Mouse (Mus musculus): Measurements from ENCODE around the gene Kcnh4. TPM values are rescaled to one million over a fixed set of nuclear protein-coding genes. Genes with fewer than 3 reads are reported as not detected.
A peak's percentile ranks its signal among the peaks of the same experiment; 100 is the strongest.

The Kcnh4 gene
- total and polyA plus RNA-seq, 2 experiments from 2014 or later: not detected

- Histone ChIP-seq H3K4me3 (ENCODE audit: low read depth, low read length) (no peak overlapping the region), H3K4me2 (ENCODE audit: low read depth, low read length) (no peak overlapping the region), H3K36me3 (replicated peaks; ENCODE audit: control insufficient read depth, insufficient read depth, low read length) (no peaks in the 10 kb centered on the region), H3K4me1 (ENCODE audit: control insufficient read depth, insufficient read depth) (peaks cover 6% of the 10 kb centered on the region), H3K9ac (replicated peaks; ENCODE audit: low read depth, low read length) (no peak overlapping the region), H3K9me3 (replicated peaks; ENCODE audit: control insufficient read depth, low read length) (no peaks in the 10 kb centered on the region), H3K27me3 (ENCODE audit: control insufficient read depth, insufficient read depth, low read length) (peaks cover 19% of the 10 kb centered on the region), H3K27ac (ENCODE audit: low read depth) (no peak overlapping the region)
- TF ChIP-seq CTCF (IDR thresholded peaks at IDR 0.05; ENCODE audit: low read depth) (no peak), EP300 (IDR thresholded peaks at IDR 0.05; ENCODE audit: low read depth) (no peak)
- no peak for DNase-seq (ENCODE audit: low spot score)
- no peak for ATAC-seq (ENCODE audit: insufficient read depth, low read depth)
- WGBS: 21% methylated on average over 5 of the region's 5 CpGs
These were observed 66.6 kb downstream of the Kcnh4 start for GRCm38 (mm10) chr11:100693154-100693553.

DNA sequence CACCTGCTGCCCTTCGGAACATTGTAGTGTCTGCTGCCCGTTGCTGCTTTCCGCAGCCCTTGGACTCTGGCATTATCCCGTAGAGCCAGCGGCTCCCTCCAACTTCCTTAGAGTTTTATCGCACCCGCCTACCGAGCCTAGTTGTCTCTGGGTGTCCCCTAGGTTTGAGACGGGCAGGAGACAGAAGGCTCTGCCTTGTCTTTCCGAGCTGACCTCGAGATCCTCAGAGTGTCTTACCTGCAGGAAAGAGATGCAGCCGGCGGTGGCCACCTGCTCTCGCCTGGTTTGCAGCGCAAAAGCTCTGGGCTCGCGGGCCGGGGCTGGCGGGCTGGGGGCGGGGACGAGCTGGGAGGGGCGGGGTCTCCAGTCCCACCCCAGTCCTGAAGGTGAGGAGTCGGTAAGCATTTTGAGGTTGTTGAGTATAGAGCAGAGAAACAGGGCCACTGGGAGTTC is 67.6 kb downstream of the Kcnh4 start, which contains the start of gene Zfp385c:
Zfp385c (minus strand) TSS at position 292 of the 453 bp plus-strand sequence.
- Histone ChIP-seq H3K4me1 (ENCODE audit: control insufficient read depth, insufficient read depth) (peaks cover 6% of the 10 kb centered on the region), H3K27me3 (ENCODE audit: control insufficient read depth, insufficient read depth, low read length) (peaks cover 19% of the 10 kb centered on the region), H3K36me3 (replicated peaks; ENCODE audit: control insufficient read depth, insufficient read depth, low read length) (no peaks in the 10 kb centered on the region), H3K4me3 (ENCODE audit: low read depth, low read length) (peak within 1 kb of the TSS; percentile 36), H3K27ac (ENCODE audit: low read depth) (no peak within 1 kb of the TSS), H3K4me2 (ENCODE audit: low read depth, low read length) (peak within 1 kb of the TSS; percentile 66), H3K9ac (replicated peaks; ENCODE audit: low read depth, low read length) (0 out of 2 replicates have a peak within 1 kb of the TSS, but pooled peaks have one; percentile 35), H3K9me3 (replicated peaks; ENCODE audit: control insufficient read depth, low read length) (no peaks in the 10 kb centered on the region)
- DNase-seq (ENCODE audit: low spot score) (no peak), ATAC-seq (ENCODE audit: insufficient read depth, low read depth) (no peak)
- WGBS: 1% methylated on average over 21 of the region's 23 CpGs
- no peak for TF ChIP-seq CTCF (IDR thresholded peaks at IDR 0.05; ENCODE audit: low read depth)
- TF ChIP-seq EP300 (IDR thresholded peaks at IDR 0.05; ENCODE audit: low read depth): no peak

DNA sequence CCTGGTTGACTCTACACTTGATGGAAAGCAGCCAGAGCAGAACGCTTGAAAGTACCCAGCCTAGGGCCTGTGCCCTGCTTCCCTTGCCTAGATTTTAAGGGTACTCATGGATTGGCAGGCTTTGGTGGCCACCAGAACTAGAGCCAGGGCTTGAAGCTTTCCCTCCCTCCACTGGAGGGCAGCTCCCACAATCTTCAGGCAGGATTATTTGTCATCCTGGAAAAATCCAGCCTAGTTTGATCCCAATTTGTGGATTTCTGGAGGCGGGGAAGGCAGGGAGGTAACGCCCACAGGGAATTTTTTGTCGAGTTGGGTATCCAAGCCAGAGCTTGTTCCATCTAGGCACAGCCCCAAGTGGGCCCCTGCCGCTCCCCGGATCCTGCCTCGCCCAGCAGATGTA is 69.4 kb downstream of the Kcnh4 start:
- no peak overlapping the region for H3K4me2 ChIP-seq (ENCODE audit: low read depth, low read length)
- H3K9ac ChIP-seq (replicated peaks; ENCODE audit: low read depth, low read length): no peak overlapping the region
- TF ChIP-seq CTCF (IDR thresholded peaks at IDR 0.05; ENCODE audit: low read depth) (no peak), EP300 (IDR thresholded peaks at IDR 0.05; ENCODE audit: low read depth) (no peak)
- H3K27me3 ChIP-seq (ENCODE audit: control insufficient read depth, insufficient read depth, low read length): peaks cover 23% of the 10 kb centered on the region
- no peak overlapping the region for H3K4me3 ChIP-seq (ENCODE audit: low read depth, low read length)
- no peaks in the 10 kb centered on the region for H3K9me3 ChIP-seq (replicated peaks; ENCODE audit: control insufficient read depth, low read length)
- DNase-seq (ENCODE audit: low spot score): no peak
- no peak for ATAC-seq (ENCODE audit: insufficient read depth, low read depth)
- WGBS: 75% methylated on average over 7 of the region's 7 CpGs
- peaks cover 6% of the 10 kb centered on the region for H3K4me1 ChIP-seq (ENCODE audit: control insufficient read depth, insufficient read depth)
- H3K27ac ChIP-seq (ENCODE audit: low read depth): no peak overlapping the region
- no peaks in the 10 kb centered on the region for H3K36me3 ChIP-seq (replicated peaks; ENCODE audit: control insufficient read depth, insufficient read depth, low read length)

Other genes starting within 250 kb of the Kcnh4 start
- gene Acly, start 231.9 kb downstream of the Kcnh4 start, total RNA-seq (2014; rRNA removed; ENCODE audit: low replicate concordance): 68.4 and 75.6 TPM in 2 replicates
- 32.3 and 35.5 TPM in 2 replicates for gene Acly, start 231.9 kb downstream of the Kcnh4 start, polyA plus RNA-seq (2015; fragmentation: Nextera tagmentation; extraction: Ambion mirVana)
- 0.23 and 0.39 TPM in 2 replicates for gene Ttc25, start 214.3 kb downstream of the Kcnh4 start, total RNA-seq (2014; rRNA removed; ENCODE audit: low replicate concordance)
- 0.37 TPM in 2 replicates for gene Ttc25, start 214.3 kb downstream of the Kcnh4 start, polyA plus RNA-seq (2015; fragmentation: Nextera tagmentation; extraction: Ambion mirVana)
- gene Cnp, start 185.0 kb downstream of the Kcnh4 start, total RNA-seq (2014; rRNA removed; ENCODE audit: low replicate concordance): 10.8 and 28.3 TPM in 2 replicates
- 11.5 and 12.4 TPM in 2 replicates for gene Cnp, start 185.0 kb downstream of the Kcnh4 start, polyA plus RNA-seq (2015; fragmentation: Nextera tagmentation; extraction: Ambion mirVana)
- 113 and 134 TPM in 2 replicates for gene Nkiras2, start 140.7 kb downstream of the Kcnh4 start, total RNA-seq (2014; rRNA removed; ENCODE audit: low replicate concordance)
- gene Nkiras2, start 140.7 kb downstream of the Kcnh4 start, polyA plus RNA-seq (2015; fragmentation: Nextera tagmentation; extraction: Ambion mirVana): 77.4 and 79.7 TPM in 2 replicates
- gene Dnajc7, start 139.8 kb downstream of the Kcnh4 start, total RNA-seq (2014; rRNA removed; ENCODE audit: low replicate concordance): 82.2 and 98.5 TPM in 2 replicates
- gene Dnajc7, start 139.8 kb downstream of the Kcnh4 start, polyA plus RNA-seq (2015; fragmentation: Nextera tagmentation; extraction: Ambion mirVana): 163 and 173 TPM in 2 replicates
- not detected in 2 replicates for gene Zfp385c, start 67.5 kb downstream of the Kcnh4 start, total RNA-seq (2014; rRNA removed; ENCODE audit: low replicate concordance)
- 0.25 and 0.40 TPM in 2 replicates for gene Zfp385c, start 67.5 kb downstream of the Kcnh4 start, polyA plus RNA-seq (2015; fragmentation: Nextera tagmentation; extraction: Ambion mirVana)
- gene Dhx58, start 55.7 kb downstream of the Kcnh4 start, total RNA-seq (2014; rRNA removed; ENCODE audit: low replicate concordance): 3.6 and 9.1 TPM in 2 replicates
- 1.3 and 1.4 TPM in 2 replicates for gene Dhx58, start 55.7 kb downstream of the Kcnh4 start, polyA plus RNA-seq (2015; fragmentation: Nextera tagmentation; extraction: Ambion mirVana)
- gene Kat2a, start 47.5 kb downstream of the Kcnh4 start, total RNA-seq (2014; rRNA removed; ENCODE audit: low replicate concordance): 15.2 and 17.6 TPM in 2 replicates
- gene Kat2a, start 47.5 kb downstream of the Kcnh4 start, polyA plus RNA-seq (2015; fragmentation: Nextera tagmentation; extraction: Ambion mirVana): 15.8 and 16.1 TPM in 2 replicates
- not detected in 2 replicates for gene Hspb9, start 46.1 kb downstream of the Kcnh4 start, total RNA-seq (2014; rRNA removed; ENCODE audit: low replicate concordance)
- gene Hspb9, start 46.1 kb downstream of the Kcnh4 start, polyA plus RNA-seq (2015; fragmentation: Nextera tagmentation; extraction: Ambion mirVana): 0.22 TPM in 1 of 2 replicates, not detected in the other
- gene Rab5c, start 21.7 kb downstream of the Kcnh4 start, total RNA-seq (2014; rRNA removed; ENCODE audit: low replicate concordance): 99.1 and 117 TPM in 2 replicates
- gene Rab5c, start 21.7 kb downstream of the Kcnh4 start, polyA plus RNA-seq (2015; fragmentation: Nextera tagmentation; extraction: Ambion mirVana): 11.0 and 12.0 TPM in 2 replicates
- not detected in 2 replicates for gene Hcrt, start 3.0 kb upstream of the Kcnh4 start, total RNA-seq (2014; rRNA removed; ENCODE audit: low replicate concordance)
- gene Hcrt, start 3.0 kb upstream of the Kcnh4 start, polyA plus RNA-seq (2015; fragmentation: Nextera tagmentation; extraction: Ambion mirVana): not detected in 2 replicates
- 8.2 and 13.0 TPM in 2 replicates for gene Ghdc, start 11.0 kb upstream of the Kcnh4 start, total RNA-seq (2014; rRNA removed; ENCODE audit: low replicate concordance)
- gene Ghdc, start 11.0 kb upstream of the Kcnh4 start, polyA plus RNA-seq (2015; fragmentation: Nextera tagmentation; extraction: Ambion mirVana): 6.8 and 7.0 TPM in 2 replicates
- 29.2 and 48.2 TPM in 2 replicates for gene Stat5b, start 90.8 kb upstream of the Kcnh4 start, total RNA-seq (2014; rRNA removed; ENCODE audit: low replicate concordance)
- gene Stat5b, start 90.8 kb upstream of the Kcnh4 start, polyA plus RNA-seq (2015; fragmentation: Nextera tagmentation; extraction: Ambion mirVana): 22.5 and 23.3 TPM in 2 replicates
- gene Stat5a, start 99.4 kb upstream of the Kcnh4 start, total RNA-seq (2014; rRNA removed; ENCODE audit: low replicate concordance): 12.6 and 21.3 TPM in 2 replicates
- 9.6 and 11.7 TPM in 2 replicates for gene Stat5a, start 99.4 kb upstream of the Kcnh4 start, polyA plus RNA-seq (2015; fragmentation: Nextera tagmentation; extraction: Ambion mirVana)
- gene Stat3, start 179.6 kb upstream of the Kcnh4 start, total RNA-seq (2014; rRNA removed; ENCODE audit: low replicate concordance): 105 and 128 TPM in 2 replicates
- gene Stat3, start 179.6 kb upstream of the Kcnh4 start, polyA plus RNA-seq (2015; fragmentation: Nextera tagmentation; extraction: Ambion mirVana): 53.5 and 65.7 TPM in 2 replicates
- gene Cavin1, start 210.9 kb upstream of the Kcnh4 start, total RNA-seq (2014; rRNA removed; ENCODE audit: low replicate concordance): 274 and 305 TPM in 2 replicates
- 401 and 442 TPM in 2 replicates for gene Cavin1, start 210.9 kb upstream of the Kcnh4 start, polyA plus RNA-seq (2015; fragmentation: Nextera tagmentation; extraction: Ambion mirVana)
- gene Atp6v0a1, start 249.5 kb upstream of the Kcnh4 start, total RNA-seq (2014; rRNA removed; ENCODE audit: low replicate concordance): 57.0 and 57.1 TPM in 2 replicates
- 49.2 and 50.3 TPM in 2 replicates for gene Atp6v0a1, start 249.5 kb upstream of the Kcnh4 start, polyA plus RNA-seq (2015; fragmentation: Nextera tagmentation; extraction: Ambion mirVana)

Measured in heart, postnatal 0 days (tissue).